Mouse (Mus musculus) left cerebral cortex, postnatal 4 days (tissue): ENCODE results near the gene Gm21882. TPM values are rescaled to one million over a fixed set of nuclear protein-coding genes. Genes with fewer than 3 reads are reported as not detected.
"Not testable (repeated sequence)": the region's sequence is repeated elsewhere in the genome, so short reads cannot be mapped to it uniquely, and the experiment has no call there.

Experiments
- DNase-seq: peaks from one replicate; pipeline ENCODE4 v3.0.0-alpha.2; 2022
- intact Hi-C: fragments of 180-260 bp; cut with DNase I; formaldehyde crosslinking; loops from one replicate; pipeline ENCODE4 v1.15.1; 2025
- total RNA-seq, 2 experiments: library from RNA; stranded (reverse); gene quantifications; 2 replicates each; pipeline ENCODE4 v1.2.3; 2021

Gm21882 gene
- total RNA-seq: not detected

GRCm38 (mm10) chrY:40381423-40381822 lies at the start of gene Gm21882:
Gene Gm21882 (minus strand): TSS chrY:40381523.
- DNase-seq, intact Hi-C loops: not testable (repeated sequence)

Other genes starting within 250 kb of the Gm21882 start
- gene Gm21865, start 64.6 kb downstream of the Gm21882 start, total RNA-seq: not detected